Mouse (Mus musculus) megakaryocyte, embryonic 14.5 days (primary cell): ENCODE data around the gene Csmd2.

Experiments
- FLI1 ChIP-seq: IDR thresholded peaks from 2 replicates; pipeline ENCODE4 v1.6.1; 2012; ENCODE audit warnings: low read length, inconsistent platforms, mixed read lengths
- GATA1 ChIP-seq: IDR thresholded peaks from 3 replicates; pipeline ENCODE4 v1.6.1; 2012; ENCODE audit warnings: mixed read lengths, low read length, inconsistent platforms, borderline replicate concordance

DNA sequence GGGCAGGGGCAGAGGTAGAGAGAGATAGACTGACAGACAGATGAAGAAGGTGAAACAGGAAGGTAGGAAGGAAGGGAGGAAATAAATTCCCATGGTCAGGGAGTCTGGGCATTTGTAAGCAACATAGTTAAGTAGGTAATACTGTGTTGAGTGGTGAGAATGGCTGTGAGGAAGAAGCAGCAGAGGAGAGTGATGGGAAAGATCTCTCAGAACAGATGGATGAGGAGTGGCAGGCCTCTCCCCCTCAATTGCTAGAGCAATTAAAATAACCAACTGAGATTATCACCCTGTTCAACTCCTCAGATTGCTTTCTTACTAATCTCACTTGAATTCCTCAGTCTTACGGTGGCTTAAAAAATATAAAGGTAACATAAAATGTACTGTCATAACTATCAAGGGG lies 40.6 kb downstream of the Csmd2 start:
- TF ChIP-seq GATA1, result no peak
- no peak for TF ChIP-seq FLI1
